ENCODE assay signal across 8 mouse cellular contexts in the genomic region with DNA sequence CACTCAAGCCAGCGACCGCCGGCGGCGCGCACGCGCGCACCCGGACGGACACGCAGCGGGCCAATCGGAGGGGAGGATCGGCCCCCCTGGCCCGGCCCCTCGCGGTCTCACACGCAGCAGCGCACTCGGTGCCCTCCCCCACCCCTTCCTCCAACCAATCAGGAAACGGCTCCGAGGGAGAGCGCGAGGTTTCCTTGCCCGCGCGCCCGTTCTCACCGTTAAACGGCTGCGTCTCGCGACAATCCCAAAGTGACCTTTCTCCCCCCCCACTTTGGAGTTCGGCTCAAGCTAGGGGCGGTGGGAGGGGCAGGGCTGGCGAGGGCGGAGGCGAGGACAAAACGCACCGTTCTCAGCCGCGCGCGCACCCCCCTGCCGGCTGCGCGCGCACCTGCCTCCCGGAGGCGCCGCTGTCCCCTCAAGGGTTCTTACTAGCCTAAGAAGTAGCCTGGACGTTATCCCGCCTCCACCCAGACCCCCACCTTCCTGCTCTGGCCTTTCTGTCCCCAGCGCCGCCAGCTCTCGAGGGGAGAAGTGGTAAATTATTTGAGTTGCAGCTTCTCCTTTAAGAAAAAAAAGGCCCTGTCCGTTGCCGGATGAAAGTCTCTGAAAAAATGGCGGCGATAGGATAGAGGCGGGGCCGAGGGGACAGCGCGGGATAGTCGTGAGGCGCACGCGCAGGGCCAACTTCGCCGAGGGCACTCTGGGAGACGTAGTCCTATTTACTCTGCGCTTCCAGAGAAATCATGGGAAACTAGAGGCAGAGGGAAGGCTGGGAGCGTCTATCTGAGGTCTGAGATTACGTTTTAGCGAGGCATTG. TPM values are rescaled to one million over a fixed set of nuclear protein-coding genes. Genes with fewer than 3 reads are reported as not detected.
DNase-seq lines count a peak whose midpoint lies in the region; ATAC-seq lines count a peak whose summit lies in the region.

Zfp91 (minus strand) TSS at position 616 of the 817 bp plus-strand sequence.
Lpxn (plus strand) TSS at position 683 of the 817 bp plus-strand sequence.

- peak; percentile 62 for ATAC-seq in inflammation-experienced regulatory T-cells, adult 6 months
- peak; percentile 86 for ATAC-seq in megakaryocyte-erythroid progenitor cell, adult 5-6 weeks (replicated peaks; ENCODE audit: low FRiP score, low TSS enrichment, poor library complexity, severe bottlenecking)

- DNase-seq in adrenal gland, adult (ENCODE audit: inconsistent age in 2 of 2, low spot score in 1 of 2), result peak; percentile 98 to 99
- peak; percentile 98 for DNase-seq in embryo, embryonic 10.5 days (ENCODE audit: low spot score)
- DNase-seq in gastrocnemius, postnatal 14 days, result peak; percentile 99
- peak; percentile 98 to 99 for DNase-seq in left cerebral cortex, postnatal 10 days (ENCODE audit: extremely low spot score in 1 of 2, low spot score in 2 of 2)
- DNase-seq in right cerebral cortex, postnatal 25 days, result peak; percentile 96
- DNase-seq in urinary bladder, postnatal 4 days (ENCODE audit: low spot score in 2 of 2), result peak; percentile 97

- intact Hi-C loops in gastrocnemius, postnatal 14 days (cut with DNase I; ENCODE audit: low total_unique reads), result no loop called here
- intact Hi-C loops in left cerebral cortex, postnatal 10 days (cut with DNase I), result loop anchor here (2.0 to 5.0 kb wide), 4 partner anchors 73 to 783 kb away; no protein-coding TSS in a partner anchor

RNA-seq across cellular contexts. Expression of gene Zfp91, which starts in this region (rescaled TPM):
- 10 to 100 TPM; 61.0 to 64.6 TPM for total RNA-seq in gastrocnemius, postnatal 14 days (2021)
- polyA plus RNA-seq in inflammation-experienced regulatory T-cells, adult 6 months (2017; shearing (Covaris generic)), result 10 to 100 TPM; 17.7 to 22.3 (median 19.1) TPM
- 10 to 100 TPM; 73.3 to 74.1 TPM for total RNA-seq in left cerebral cortex, postnatal 10 days (2021)
- total RNA-seq in megakaryocyte-erythroid progenitor cell, adult 5-6 weeks (2014; fragmentation: Nextera tagmentation), result 62.4 and 66.6 TPM in 2 replicates
- 105 and 123 TPM in 2 replicates for total RNA-seq in megakaryocyte-erythroid progenitor cell, adult 5-6 weeks (2017)

RNA-seq across cellular contexts. Expression of gene Lpxn, which starts in this region (rescaled TPM):
- under 1 TPM; 0.49 to 0.68 TPM for total RNA-seq in gastrocnemius, postnatal 14 days (2021)
- polyA plus RNA-seq in inflammation-experienced regulatory T-cells, adult 6 months (2017; shearing (Covaris generic)), result 100 to 1,000 TPM; 257 to 302 (median 261) TPM
- total RNA-seq in left cerebral cortex, postnatal 10 days (2021), result 1 to 10 TPM; 1.1 to 1.5 TPM
- total RNA-seq in megakaryocyte-erythroid progenitor cell, adult 5-6 weeks (2014; fragmentation: Nextera tagmentation), result 0.50 and 0.64 TPM in 2 replicates
- 0.80 and 3.6 TPM in 2 replicates for total RNA-seq in megakaryocyte-erythroid progenitor cell, adult 5-6 weeks (2017)

Comparison
In these comparisons a context has a peak if more than half of its experiments do, and no peak if none do; other contexts are left out.
1. Peak in every context shown above with its lines: DNase-seq and ATAC-seq.